Mouse (Mus musculus) embryonic fibroblast, embryonic 13.5 days (primary cell): ENCODE measurements around the gene Pde4dip.

ENCODE experiments used
- CTCF ChIP-seq: IDR thresholded peaks from 2 replicates; pipeline ENCODE4 v1.5.1; 2011; ENCODE audit warnings: mild to moderate bottlenecking, control low read depth, low read length, moderate library complexity, borderline replicate concordance; ENCODE audit not compliant: insufficient read depth
- POLR2A ChIP-seq: IDR thresholded peaks from 2 replicates; pipeline ENCODE4 v1.6.1; 2011; ENCODE audit warnings: low read depth, mild to moderate bottlenecking, control low read depth, low read length, moderate library complexity

DNA sequence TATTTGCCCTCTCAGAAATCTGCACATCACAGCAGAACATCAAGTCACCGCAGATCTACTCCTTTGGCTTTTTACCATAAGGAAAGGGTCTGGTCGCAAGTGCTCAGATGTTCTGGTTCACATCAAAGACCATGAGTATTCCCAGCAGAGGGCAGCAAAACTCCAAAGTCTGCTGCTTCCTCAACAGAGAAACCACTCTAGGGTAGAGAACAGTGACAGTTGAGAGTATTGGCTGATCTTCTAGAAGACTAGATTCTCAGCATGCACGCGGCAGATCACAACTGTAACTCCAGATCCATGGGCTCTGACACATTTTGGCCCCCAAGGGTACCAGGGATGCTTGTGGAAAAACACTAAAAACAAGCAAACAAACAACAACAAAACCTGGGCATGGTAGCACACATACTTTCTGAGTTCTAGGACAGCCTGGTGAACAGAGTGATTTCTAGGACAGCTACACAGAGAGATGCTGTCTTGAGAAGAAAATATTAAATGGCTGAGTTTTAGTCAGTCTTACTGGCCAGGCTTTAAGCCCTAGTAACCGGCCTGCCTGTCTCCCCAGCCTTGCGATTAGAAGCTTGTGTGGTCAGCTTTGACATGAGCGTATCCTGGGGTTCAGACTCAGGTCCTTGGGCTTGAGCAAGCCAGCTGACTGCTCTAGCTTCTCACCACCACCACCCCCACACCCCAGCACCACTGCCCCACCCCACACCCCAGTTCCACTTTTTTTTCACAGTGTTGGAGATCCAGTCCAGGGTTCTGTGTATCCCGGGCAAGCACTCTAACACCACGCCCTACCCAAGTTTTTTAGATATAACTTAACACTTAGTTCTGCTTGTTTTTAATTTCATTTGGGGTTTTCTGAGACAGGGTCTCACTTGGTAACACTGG lies 40.7 kb upstream of the Pde4dip start:
- TF ChIP-seq CTCF, result no peak
- no peak for TF ChIP-seq POLR2A
